ENCODE assay signal across 8 mouse cellular contexts in the genomic region with DNA sequence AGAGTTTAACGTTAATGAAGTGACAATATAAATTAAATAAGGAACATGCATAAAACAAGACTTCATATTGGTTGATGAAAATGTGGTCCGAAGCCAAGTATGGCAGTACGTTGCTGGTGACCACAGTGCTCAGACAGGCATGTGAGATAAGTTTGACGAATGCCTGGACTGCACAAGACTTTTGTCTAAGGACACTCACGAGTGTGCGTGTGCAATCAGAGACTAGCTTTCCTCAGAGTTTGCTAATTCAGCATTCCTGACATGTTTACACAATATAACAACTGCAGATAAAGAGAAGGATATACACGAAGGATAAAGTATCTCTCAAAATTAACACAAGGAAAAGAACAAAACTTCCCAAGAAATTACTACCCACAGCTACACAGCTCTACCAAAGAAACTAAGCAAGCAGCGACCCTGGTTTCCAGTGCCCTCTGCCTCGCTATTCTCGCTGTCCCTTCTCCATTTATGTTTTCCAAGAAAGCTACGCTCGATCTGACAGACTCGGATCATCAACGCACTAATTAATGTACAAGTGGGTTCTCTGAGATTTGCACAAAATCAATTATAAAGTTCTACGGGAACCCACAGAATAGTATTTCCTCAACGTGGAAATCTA. TPM values are rescaled to one million over a fixed set of nuclear protein-coding genes. Genes with fewer than 3 reads are reported as not detected.
DNase-seq lines count a peak whose midpoint lies in the region; ATAC-seq lines count a peak whose summit lies in the region.

No protein-coding gene starts in this region.

- no peaks in the 10 kb centered on the region for H3K36me3 ChIP-seq in kidney, embryonic 16.5 days (ENCODE audit: insufficient read depth, low read length)
- H3K36me3 ChIP-seq in midbrain, embryonic 11.5 days (ENCODE audit: control insufficient read depth, insufficient read depth, low read length), result no peaks in the 10 kb centered on the region

- peak; percentile 12; the same call in 1 of the 2 replicates for ATAC-seq in cerebellum, adult (ENCODE audit: insufficient number of reproducible peaks, low FRiP score, low TSS enrichment)
- peak; percentile 49 for ATAC-seq in erythroblast, adult 5-6 weeks (replicated peaks; ENCODE audit: low FRiP score, poor library complexity, severe bottlenecking)
- ATAC-seq in kidney, embryonic 16.5 days (ENCODE audit: low FRiP score, low TSS enrichment), result peak; percentile 5
- ATAC-seq in midbrain, embryonic 11.5 days (ENCODE audit: low FRiP score), result peak; percentile 17; the same call in 1 of the 2 replicates

- H3K4me2 ChIP-seq in kidney, embryonic 16.5 days (replicated peaks; ENCODE audit: low read depth, low read length), result peak overlapping the region; percentile 62
- peak overlapping the region; percentile 78 for H3K4me2 ChIP-seq in midbrain, embryonic 11.5 days

- peak overlapping the region; percentile 77 for H3K4me3 ChIP-seq in kidney, embryonic 16.5 days (ENCODE audit: low read length)
- peak overlapping the region; percentile 70 for H3K4me3 ChIP-seq in midbrain, embryonic 11.5 days (ENCODE audit: low read depth, low read length)

- peak overlapping the region; percentile 98 for H3K27ac ChIP-seq in kidney, embryonic 16.5 days (ENCODE audit: low read length)
- H3K27ac ChIP-seq in midbrain, embryonic 11.5 days (ENCODE audit: low read depth, low read length), result peak overlapping the region; percentile 96

- no peaks in the 10 kb centered on the region for H3K9me3 ChIP-seq in kidney, embryonic 16.5 days (ENCODE audit: low read length)
- H3K9me3 ChIP-seq in midbrain, embryonic 11.5 days (ENCODE audit: control insufficient read depth, low read length), result no peaks in the 10 kb centered on the region

- WGBS in kidney, embryonic 16.5 days, result 14% methylated on average over 16 of the region's 16 CpGs
- 29% methylated on average over 16 of the region's 16 CpGs for WGBS in midbrain, embryonic 11.5 days

- intact Hi-C loops in left cerebral cortex, postnatal 25 days (cut with DNase I), result no loop called here

- peak overlapping the region; percentile 93 for H3K9ac ChIP-seq in kidney, embryonic 16.5 days (replicated peaks; ENCODE audit: low read length)
- H3K9ac ChIP-seq in midbrain, embryonic 11.5 days (ENCODE audit: low read length), result peak overlapping the region; percentile 95

- no peak for DNase-seq in cerebellum, adult 18-20 months
- DNase-seq in B cell, adult 2 months, result peak; percentile 17 to 26
- DNase-seq in midbrain, embryonic 11.5 days (ENCODE audit: low spot score, missing footprints), result no peak
- DNase-seq in layer of hippocampus, postnatal 10 days (ENCODE audit: low spot score in 2 of 2), result no peak
- no peak for DNase-seq in left cerebral cortex, postnatal 25 days (ENCODE audit: low spot score in 2 of 2)

- peaks cover 11% of the 10 kb centered on the region; the same call in 1 of the 2 replicates for H3K4me1 ChIP-seq in kidney, embryonic 16.5 days (ENCODE audit: insufficient read depth, low read length)
- peaks cover 9% of the 10 kb centered on the region for H3K4me1 ChIP-seq in midbrain, embryonic 11.5 days (ENCODE audit: control insufficient read depth, insufficient read depth, low read length)

- H3K27me3 ChIP-seq in kidney, embryonic 16.5 days (ENCODE audit: insufficient read depth, low read length), result no peaks in the 10 kb centered on the region
- H3K27me3 ChIP-seq in midbrain, embryonic 11.5 days (ENCODE audit: control insufficient read depth, insufficient read depth, low read length), result no peaks in the 10 kb centered on the region

RNA-seq across cellular contexts. Expression of a gene that starts 2.9 kb away (rescaled TPM):
- 4.2 and 12.1 TPM in 2 replicates for total RNA-seq in erythroblast, adult 5-6 weeks (2015; ENCODE audit: low replicate concordance)
- 8.9 and 12.6 TPM in 2 replicates for total RNA-seq in erythroblast, adult 5-6 weeks (2017; ENCODE audit: low replicate concordance)
- 44.8 and 44.9 TPM in 2 replicates for polyA plus RNA-seq in kidney, embryonic 16.5 days (2015; fragmentation: Nextera tagmentation; extraction: Ambion mirVana)
- 65.5 and 65.7 TPM in 2 replicates for polyA plus RNA-seq in midbrain, embryonic 11.5 days (2014; fragmentation: Nextera tagmentation; extraction: Ambion mirVana)
- 10 to 100 TPM; 47.9 to 50.6 TPM for total RNA-seq in layer of hippocampus, postnatal 10 days (2021)
- total RNA-seq in left cerebral cortex, postnatal 25 days (2021), result 10 to 100 TPM; 59.7 to 63.6 TPM

RNA-seq across cellular contexts. Expression of a gene that starts 16.3 kb away (rescaled TPM):
- 0.19 and 4.0 TPM in 2 replicates for total RNA-seq in erythroblast, adult 5-6 weeks (2015; ENCODE audit: low replicate concordance)
- total RNA-seq in erythroblast, adult 5-6 weeks (2017; ENCODE audit: low replicate concordance), result 4.2 and 4.6 TPM in 2 replicates
- 13.7 and 14.4 TPM in 2 replicates for polyA plus RNA-seq in kidney, embryonic 16.5 days (2015; fragmentation: Nextera tagmentation; extraction: Ambion mirVana)
- polyA plus RNA-seq in midbrain, embryonic 11.5 days (2014; fragmentation: Nextera tagmentation; extraction: Ambion mirVana), result 19.5 and 20.1 TPM in 2 replicates
- 10 to 100 TPM; 59.9 to 66.0 TPM for total RNA-seq in layer of hippocampus, postnatal 10 days (2021)
- total RNA-seq in left cerebral cortex, postnatal 25 days (2021), result 100 to 1,000 TPM; 106 to 110 TPM

RNA-seq across cellular contexts. Expression of a gene that starts 51.2 kb away (rescaled TPM):
- not detected in 2 replicates for total RNA-seq in erythroblast, adult 5-6 weeks (2015; ENCODE audit: low replicate concordance)
- total RNA-seq in erythroblast, adult 5-6 weeks (2017; ENCODE audit: low replicate concordance), result 0.42 TPM in 1 of 2 replicates, not detected in the other
- 27.0 and 29.3 TPM in 2 replicates for polyA plus RNA-seq in kidney, embryonic 16.5 days (2015; fragmentation: Nextera tagmentation; extraction: Ambion mirVana)
- polyA plus RNA-seq in midbrain, embryonic 11.5 days (2014; fragmentation: Nextera tagmentation; extraction: Ambion mirVana), result 52.8 and 58.9 TPM in 2 replicates
- total RNA-seq in layer of hippocampus, postnatal 10 days (2021), result 10 to 100 TPM; 14.9 to 15.2 TPM
- total RNA-seq in left cerebral cortex, postnatal 25 days (2021), result 1 to 10 TPM; 1.8 to 1.9 TPM

Comparison
In these comparisons a context has a peak if more than half of its experiments do, and no peak if none do; other contexts are left out.
1. DNase-seq: peak in B cell, adult 2 months (2 of 2); none in cerebellum, adult 18-20 months (0 of 2), midbrain, embryonic 11.5 days (single experiment), layer of hippocampus, postnatal 10 days (0 of 2) and left cerebral cortex, postnatal 25 days (0 of 2).
2. RNA of a gene that starts 16.3 kb away (total RNA-seq): 106 to 110 TPM in left cerebral cortex, postnatal 25 days and 59.9 to 66.0 TPM in layer of hippocampus, postnatal 10 days; 0.19 to 4.6 TPM in erythroblast, adult 5-6 weeks; every median in the first group is over 10 times any median in the second.
3. RNA of a gene that starts 51.2 kb away (total RNA-seq): 14.9 to 15.2 TPM in layer of hippocampus, postnatal 10 days; 1.8 to 1.9 TPM in left cerebral cortex, postnatal 25 days and 0.42 TPM in erythroblast, adult 5-6 weeks; every median in the first group is over 4 times any median in the second.
4. Peak in every context shown above with its lines, with median percentiles within 50 percentile points of each other: ATAC-seq.